Mouse (Mus musculus): ENCODE measurements at regions not wholly inside any gene's neighbourhood (a gene's known extent, or its start where the extent isn't known, plus 50 kb on each side); places are given as distances from the start of the nearest gene placed in this dataset.
"Not testable (repeated sequence)": the region's sequence is repeated elsewhere in the genome, so short reads cannot be mapped to it uniquely, and the experiment has no call there.

- DNase-seq (ENCODE audit: low spot score) = no peak
These were observed 460.5 kb downstream of the Cdh8 start for GRCm38 (mm10) chr8:98955803-98956202.

- DNase-seq (ENCODE audit: low spot score) = no peak
These were observed 503.0 kb downstream of the Cdh8 start for GRCm38 (mm10) chr8:98913159-98913777.

GRCm38 (mm10) chr8:98893331-98893730 is 522.9 kb downstream of the Cdh8 start:
- DNase-seq (ENCODE audit: low spot score) = no peak

- DNase-seq (ENCODE audit: low spot score) = peak; percentile 7
These were observed 554.5 kb downstream of the Cdh8 start for GRCm38 (mm10) chr8:98861664-98862306.

GRCm38 (mm10) chr8:98861175-98861574 is 555.1 kb downstream of the Cdh8 start:
- no peak for DNase-seq (ENCODE audit: low spot score)

- no peak for DNase-seq (ENCODE audit: low spot score)
These were observed 555.9 kb downstream of the Cdh8 start for GRCm38 (mm10) chr8:98860416-98860815.

GRCm38 (mm10) chr8:98829515-98829914 is 586.8 kb downstream of the Cdh8 start:
- no peak for DNase-seq (ENCODE audit: low spot score)

- no peak for DNase-seq (ENCODE audit: low spot score)
These were observed 587.3 kb downstream of the Cdh8 start for GRCm38 (mm10) chr8:98829006-98829405.

- DNase-seq (ENCODE audit: low spot score) = no peak
These were observed 604.3 kb downstream of the Cdh8 start for GRCm38 (mm10) chr8:98811922-98812321.

GRCm38 (mm10) chr8:98797445-98797844 is 618.8 kb downstream of the Cdh8 start:
- peak; percentile 0 for DNase-seq (ENCODE audit: low spot score)

- no peak for DNase-seq (ENCODE audit: low spot score)
These were observed 649.2 kb downstream of the Cdh8 start for GRCm38 (mm10) chr8:98767036-98767435.

GRCm38 (mm10) chr8:98756596-98756995 is 659.7 kb downstream of the Cdh8 start:
- DNase-seq (ENCODE audit: low spot score) = no peak

GRCm38 (mm10) chr8:98755795-98756194 is 660.5 kb downstream of the Cdh8 start:
- DNase-seq (ENCODE audit: low spot score) = no peak

- DNase-seq (ENCODE audit: low spot score) = no peak
These were observed 663.9 kb downstream of the Cdh8 start for GRCm38 (mm10) chr8:98752367-98752766.

- DNase-seq (ENCODE audit: low spot score) = no peak
These were observed 708.5 kb downstream of the Cdh8 start for GRCm38 (mm10) chr8:98707753-98708152.

GRCm38 (mm10) chr8:98706122-98706521 is 710.1 kb downstream of the Cdh8 start:
- DNase-seq (ENCODE audit: low spot score) = no peak

- peak; percentile 2 for DNase-seq (ENCODE audit: low spot score)
These were observed 731.1 kb downstream of the Cdh8 start for GRCm38 (mm10) chr8:98685195-98685594.

- DNase-seq (ENCODE audit: low spot score) = no peak
These were observed 731.7 kb downstream of the Cdh8 start for GRCm38 (mm10) chr8:98684531-98684930.

- no peak for DNase-seq (ENCODE audit: low spot score)
These were observed 736.2 kb downstream of the Cdh8 start for GRCm38 (mm10) chr8:98680065-98680464.

GRCm38 (mm10) chr8:98659287-98659686 is 757.0 kb downstream of the Cdh8 start:
- no peak for DNase-seq (ENCODE audit: low spot score)

GRCm38 (mm10) chr8:98652316-98652715 is 764.0 kb downstream of the Cdh8 start:
- DNase-seq (ENCODE audit: low spot score) = not testable (repeated sequence)

GRCm38 (mm10) chr8:98651010-98651409 is 765.3 kb downstream of the Cdh8 start:
- DNase-seq (ENCODE audit: low spot score) = no peak

GRCm38 (mm10) chr8:98628151-98628550 is 788.1 kb downstream of the Cdh8 start:
- peak; percentile 8 for DNase-seq (ENCODE audit: low spot score)

Measured in layer of hippocampus, adult 9-10 months (tissue).